Mouse (Mus musculus) ZHBTc4 (cell line): ENCODE measurements around the gene Elmo1.

Source experiments
- DNase-seq: peaks from one replicate; pipeline ENCODE4 v3.0.0-alpha.2; 2011; ENCODE audit warnings: low read depth, low spot score

The Elmo1 gene

DNA sequence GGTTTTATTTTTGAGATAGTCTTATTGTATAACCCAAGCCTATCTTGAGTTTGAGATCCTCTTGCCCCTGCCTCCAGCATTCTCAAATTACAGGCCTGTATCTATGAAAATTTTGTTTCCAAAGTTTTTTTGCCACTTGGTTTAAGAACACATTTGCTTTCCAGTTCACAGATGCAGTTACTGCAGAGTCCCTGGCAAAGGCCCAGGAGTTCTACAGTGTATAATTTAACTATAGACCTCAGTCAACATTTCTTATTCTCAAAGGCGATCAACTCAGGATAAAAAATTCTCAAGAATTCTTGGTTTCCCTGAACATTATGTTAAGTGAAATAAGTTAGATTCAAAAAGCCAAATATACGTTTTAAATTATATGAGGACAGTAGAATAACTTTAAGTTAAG, 115.3 kb downstream of the Elmo1 start:
- DNase-seq, result no peak

DNA sequence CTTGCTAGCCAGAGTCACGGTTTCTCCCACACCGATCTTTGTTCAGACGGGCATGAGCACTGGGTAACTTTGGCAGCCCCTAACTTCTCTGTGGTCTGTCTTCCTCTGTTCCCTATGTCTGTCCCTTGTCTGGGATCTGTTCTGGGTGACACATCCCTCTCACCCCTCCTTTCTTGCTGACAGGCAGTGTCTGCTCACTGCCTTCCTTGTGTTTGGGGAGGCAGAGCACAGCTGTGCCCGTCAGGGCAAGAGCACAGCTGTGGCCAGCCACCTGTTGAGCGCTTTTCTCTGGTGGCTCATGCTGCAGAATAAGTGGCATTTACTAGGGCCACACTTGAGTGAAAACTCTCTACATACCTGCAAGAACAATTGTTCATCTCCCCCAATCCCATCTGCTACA, 116.7 kb downstream of the Elmo1 start:
- no peak for DNase-seq

DNA sequence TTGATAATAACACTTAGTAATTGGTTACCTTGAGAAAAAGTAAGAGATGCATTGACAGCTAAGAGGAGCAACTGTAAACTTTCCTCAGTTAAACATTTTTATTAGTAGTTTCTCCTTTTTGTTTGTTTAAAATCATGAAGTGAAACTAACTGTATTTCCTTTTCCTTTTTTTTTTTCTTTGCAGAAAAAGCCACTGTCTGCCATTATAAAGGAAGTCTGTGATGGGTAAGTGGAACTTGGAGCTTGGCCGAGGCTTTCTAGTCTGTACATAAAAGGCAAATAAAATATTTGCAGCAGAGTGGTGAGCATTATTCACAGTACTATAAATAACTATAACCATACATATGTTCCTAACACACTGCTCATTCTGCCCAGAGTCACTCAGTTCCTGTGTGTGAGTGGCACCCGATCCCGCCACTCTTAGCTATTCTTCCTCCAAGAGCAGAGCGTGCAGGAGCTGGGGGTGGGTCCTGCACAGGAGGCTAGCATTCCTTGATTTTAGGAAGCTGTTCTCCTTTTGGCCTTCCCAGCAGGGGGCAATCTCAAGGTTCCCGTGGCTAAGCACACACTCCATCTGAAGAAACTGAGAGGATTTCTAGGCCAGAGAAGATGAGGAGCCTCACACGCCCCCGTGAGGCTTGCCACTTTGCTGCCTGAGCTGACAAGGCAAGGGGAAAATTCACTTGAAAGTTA, 117.7 kb downstream of the Elmo1 start:
- peak; percentile 80 for DNase-seq

DNA sequence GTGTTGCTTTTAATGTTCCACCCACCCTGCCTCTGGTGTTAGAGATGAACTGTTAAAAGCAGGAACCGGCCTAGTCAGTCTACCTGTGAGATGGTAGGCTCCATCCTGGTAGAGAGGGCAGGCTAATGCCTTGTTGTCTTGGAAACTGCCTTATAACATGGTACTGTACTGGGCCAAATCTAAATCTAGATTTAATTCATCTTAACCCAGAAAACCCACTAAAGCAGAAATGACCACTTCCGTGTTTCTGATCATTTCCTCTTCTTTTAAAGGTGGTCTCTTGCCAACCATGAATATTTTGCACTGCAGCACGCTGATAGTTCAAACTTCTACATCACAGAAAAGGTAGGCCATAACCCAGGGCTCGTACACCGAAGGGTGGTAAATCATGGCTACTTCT, 118.5 kb downstream of the Elmo1 start:
- DNase-seq, result no peak

DNA sequence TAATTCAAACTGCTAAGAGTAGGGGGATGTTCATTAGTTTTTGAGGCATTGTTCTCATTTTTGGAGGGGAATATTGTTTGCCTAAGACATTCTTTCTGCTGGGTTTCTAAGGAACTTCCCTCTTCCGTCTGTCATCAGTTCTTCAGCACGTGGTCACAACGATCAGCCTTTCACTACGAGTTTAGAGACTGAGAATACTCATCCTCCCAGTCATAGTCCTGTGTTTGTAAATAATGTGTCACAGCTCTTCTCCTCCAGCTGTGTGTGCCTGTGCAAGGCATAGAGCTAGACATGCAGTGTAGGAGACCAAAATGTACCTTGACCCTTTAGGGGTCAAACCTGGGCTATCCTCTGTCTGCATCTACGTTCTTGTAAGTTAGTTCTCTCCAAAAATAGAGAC, 121.4 kb downstream of the Elmo1 start:
- DNase-seq, result no peak

DNA sequence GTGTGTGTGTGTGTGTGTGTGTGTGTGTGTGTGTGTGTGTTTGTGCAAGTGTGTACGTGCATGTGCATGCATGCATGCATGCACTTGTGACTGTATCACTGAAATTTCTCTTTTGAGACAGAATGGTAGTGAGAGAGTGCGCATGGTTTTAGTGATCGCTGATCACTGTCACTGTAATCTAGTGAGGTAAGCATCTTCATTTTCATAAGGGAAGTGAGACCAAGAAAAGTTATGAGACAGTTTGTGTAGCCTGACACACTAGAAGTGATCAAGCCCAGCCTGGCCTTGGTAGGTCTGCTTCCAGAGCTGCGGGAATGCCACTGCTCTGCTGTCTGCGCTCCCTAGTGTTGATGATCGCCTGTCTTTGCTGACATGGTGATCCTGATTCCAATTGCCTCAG, 122.3 kb downstream of the Elmo1 start:
- no peak for DNase-seq

DNA sequence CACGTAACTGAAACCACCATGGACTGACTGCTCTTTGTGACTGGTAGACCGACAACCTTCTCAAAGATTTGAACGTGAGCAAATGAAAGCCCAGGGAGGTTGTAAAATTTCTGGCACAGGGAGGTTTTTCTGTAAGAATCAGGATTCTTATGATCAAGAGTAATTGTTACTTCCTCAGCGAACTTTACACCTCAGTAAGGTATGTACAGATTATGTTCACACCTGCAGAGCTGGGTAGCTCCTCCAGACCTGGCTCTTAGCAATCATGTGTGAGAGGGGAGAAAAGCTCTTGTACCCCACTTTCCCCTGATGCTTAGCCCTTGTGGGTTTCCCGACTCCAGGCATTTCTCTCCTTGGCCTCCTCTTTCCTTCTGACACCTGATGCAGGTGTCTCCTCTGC, 123.5 kb downstream of the Elmo1 start:
- no peak for DNase-seq

DNA sequence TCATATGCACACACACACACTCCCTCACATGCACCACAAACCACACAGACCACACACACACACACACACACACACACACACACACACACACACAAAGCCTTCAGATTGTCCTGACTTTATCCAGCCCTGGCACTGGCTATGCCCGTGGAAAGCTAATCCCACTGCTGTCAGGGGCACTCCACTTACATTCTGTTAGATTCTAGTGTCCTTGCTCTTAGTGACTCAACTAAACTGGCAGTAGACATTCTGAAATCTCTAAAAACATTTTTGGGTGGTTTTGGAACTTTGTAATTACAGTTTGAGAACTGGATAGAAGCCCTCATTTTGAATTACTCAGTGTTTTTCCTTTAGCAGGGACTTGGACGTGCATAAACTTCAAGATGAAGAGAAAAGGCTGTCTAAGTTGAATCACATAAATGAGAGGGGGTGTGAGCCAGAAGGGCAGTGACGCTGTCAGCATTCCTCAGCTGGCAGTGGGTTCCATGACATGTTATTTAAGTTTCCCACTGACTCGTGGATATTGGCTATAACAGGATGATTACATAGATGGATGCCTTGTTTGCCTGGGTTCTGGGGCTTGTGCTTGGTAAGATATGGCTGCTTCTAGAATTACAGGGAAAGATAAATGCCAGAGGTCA, 127.2 kb downstream of the Elmo1 start:
- no peak for DNase-seq

DNA sequence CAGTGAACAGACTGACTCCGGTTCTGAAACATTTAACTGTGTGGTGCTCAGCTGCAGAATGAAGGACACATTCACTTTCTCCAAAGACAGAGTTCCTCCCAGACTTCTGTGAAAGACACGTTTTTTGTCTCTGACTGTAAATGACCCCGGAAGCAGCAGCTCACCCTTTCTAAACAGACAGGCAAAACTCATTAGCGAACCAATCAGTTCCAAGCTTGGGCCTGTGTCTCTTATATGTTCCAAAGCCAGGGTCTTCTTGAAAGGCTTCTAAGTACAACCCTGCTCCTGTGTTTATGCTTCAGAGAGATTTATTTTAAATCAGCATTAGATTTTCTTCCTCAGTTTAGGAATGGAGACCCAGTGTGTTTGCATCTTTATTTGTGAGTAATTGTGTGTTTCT, 127.7 kb downstream of the Elmo1 start:
- no peak for DNase-seq

DNA sequence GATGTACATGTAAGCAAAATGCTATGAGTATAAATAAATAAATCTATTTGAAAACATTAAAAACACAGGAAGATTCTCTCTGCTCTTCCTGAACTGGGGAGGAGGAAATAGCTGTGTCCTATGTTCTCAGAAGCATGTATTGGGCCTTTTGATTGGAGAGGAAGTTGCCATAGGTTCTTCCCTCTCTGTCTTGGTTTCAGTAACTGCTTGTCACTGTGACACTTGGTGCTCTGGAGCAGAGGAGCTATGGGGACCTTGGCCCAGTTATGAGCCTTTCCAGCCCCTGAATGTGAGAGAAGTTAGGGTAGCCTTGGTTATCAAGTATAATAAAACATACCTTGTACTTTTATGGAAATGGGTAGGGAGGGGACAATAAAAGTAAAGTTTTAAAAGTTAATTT, 130.0 kb downstream of the Elmo1 start:
- DNase-seq, result no peak

DNA sequence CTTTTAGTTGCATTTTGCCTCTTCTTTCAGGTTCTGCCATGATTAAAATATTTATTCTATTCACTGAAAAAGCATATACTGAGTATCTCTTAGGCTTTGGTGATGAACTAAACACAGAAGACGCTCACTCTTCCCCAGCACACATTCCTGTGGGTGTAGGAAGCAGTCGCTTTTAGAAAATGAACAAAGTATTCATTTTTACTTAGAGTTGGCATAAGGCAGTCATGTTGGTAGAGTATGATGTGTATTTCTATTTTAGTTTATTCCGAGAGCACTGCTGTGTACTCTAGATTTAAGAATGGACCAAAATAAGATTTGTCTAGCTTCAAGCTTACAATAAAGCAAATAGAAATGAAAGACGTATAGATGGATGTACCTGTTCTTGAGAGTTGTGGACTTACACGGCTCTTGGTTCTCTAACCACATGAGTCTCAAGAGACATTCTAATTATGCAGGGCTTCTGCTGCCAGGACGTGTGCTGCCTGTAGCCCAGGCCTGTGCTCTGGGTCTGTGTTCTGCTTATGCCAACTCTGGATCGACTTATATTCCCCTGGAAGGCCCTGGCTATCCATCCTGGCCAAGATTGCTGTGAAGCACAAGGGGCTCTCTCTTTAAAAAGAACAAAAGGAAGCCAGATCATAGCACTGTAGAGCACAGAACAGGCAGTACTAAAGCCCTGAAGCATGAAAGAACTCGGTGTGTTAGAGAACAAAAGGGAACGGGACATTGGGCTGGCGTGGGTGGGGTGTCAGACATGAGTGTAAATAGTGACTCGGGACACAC, 137.7 kb downstream of the Elmo1 start:
- no peak for DNase-seq

DNA sequence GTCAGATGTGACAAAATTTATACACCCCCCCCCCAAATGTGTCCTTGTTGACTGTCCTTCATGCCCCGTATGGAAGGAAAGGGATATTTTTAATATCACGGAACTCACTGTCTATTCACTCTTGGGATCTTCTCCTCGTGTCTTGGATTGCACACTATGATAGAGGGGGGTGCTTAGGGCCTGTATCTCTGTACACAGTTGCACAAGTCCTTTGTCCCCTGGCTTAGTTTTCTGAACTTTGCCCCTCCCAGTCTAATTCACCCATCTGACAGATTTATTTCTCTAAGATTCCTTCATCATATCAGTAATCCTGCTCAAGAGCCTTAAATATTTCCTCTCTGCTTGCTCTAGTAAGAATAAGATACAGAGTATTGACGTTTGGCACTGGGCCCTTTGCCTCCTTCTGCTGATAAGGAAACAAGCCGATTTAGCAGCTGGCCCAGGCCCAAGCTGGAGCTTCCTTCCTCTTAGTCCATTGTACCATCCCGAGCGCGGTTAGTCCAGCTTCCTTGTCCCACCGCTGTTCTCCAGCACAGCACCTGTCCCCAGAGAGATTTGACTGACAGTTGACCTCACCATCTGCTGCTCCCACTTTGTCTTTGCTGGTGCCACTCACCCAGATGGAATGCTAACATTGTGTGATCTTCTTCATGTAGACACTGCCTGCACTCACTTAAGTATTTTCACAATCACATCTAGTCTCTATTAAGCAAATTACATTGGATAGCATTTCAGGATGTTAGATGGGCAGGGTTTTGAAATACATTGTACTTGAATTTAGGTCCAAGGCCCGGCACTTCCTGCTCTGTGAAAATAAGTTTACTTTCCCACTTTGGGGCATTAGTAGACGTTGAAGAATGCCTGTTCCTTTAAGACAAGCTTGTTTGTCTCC, 141.7 kb downstream of the Elmo1 start:
- no peak for DNase-seq

DNA sequence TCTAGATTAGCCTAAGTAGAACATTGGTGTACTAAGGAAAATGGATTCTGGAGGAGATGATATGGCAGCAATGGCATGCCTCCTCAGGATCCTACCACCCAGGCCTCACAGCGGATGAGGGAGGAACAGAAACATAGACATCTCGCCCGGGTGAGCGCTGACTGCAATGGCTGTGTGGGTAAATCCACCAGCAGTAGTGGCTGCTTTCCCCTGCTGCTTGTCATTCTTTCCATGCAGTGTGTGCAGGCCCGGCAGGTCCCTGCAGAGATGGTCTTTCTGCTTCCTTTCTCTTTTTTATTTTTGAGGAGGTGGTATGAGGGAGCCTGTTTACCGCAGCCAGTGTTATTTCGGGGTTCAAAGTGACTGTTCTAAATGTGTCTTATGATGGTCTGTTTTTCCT, 143.3 kb downstream of the Elmo1 start:
- no peak for DNase-seq

DNA sequence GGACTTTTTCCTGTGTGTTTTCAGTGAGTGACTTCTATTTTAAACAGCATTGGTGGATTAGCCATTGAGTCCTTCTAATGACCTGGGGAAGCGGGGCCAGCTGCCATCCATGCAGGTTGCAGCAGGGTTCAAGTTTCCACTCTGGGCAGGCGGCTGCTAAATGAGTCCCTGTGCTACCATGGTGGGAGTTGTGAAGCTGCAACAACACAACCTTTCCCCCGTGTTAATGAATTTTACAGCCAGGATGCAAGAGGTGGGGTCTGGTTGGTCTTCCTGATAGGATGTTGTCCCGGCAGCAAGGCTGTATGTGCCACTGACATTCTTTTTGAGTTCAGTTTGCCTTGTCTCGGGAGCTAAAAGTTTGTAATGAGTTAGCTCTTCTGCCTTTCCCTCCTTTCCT, 147.2 kb downstream of the Elmo1 start:
- no peak for DNase-seq

DNA sequence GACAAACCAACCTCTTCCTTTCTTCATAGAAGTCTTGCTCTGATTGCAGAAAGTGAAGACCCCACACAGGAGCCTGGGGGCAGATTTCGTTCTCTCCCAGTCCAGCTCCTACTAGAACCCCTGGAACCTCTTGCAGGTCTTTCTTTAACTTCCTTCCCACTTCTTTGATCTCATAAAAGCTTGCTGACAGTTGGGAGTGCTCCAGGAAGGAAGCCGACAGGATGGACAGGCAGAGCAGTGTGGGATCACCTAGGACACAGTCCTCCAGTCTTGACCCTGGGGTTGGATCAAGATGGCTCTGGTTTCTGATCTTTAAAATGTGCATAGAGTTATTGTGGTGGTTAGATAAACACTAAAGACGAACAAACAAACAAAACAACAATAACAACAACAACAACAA, 147.8 kb downstream of the Elmo1 start:
- DNase-seq, result no peak

DNA sequence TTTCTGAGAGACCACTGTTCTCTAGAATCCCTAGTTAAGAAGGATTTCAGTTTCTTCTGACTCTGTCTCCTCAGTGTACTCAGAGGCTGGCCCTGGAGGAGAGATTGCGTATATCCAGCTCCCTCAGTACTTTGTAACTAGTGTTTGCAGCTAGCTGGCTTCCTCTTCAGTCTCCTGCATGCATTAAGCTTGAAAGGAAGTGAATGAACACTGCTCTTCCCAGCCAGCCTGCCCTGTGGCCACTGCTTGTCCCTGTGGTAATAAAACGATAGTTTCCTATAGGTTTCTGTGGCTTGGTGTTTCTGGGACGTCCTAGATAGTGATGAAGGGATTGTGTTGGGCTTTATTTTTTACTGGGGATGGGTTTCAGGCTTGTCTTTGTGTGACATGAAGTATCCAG, 148.3 kb downstream of the Elmo1 start:
- DNase-seq, result no peak

DNA sequence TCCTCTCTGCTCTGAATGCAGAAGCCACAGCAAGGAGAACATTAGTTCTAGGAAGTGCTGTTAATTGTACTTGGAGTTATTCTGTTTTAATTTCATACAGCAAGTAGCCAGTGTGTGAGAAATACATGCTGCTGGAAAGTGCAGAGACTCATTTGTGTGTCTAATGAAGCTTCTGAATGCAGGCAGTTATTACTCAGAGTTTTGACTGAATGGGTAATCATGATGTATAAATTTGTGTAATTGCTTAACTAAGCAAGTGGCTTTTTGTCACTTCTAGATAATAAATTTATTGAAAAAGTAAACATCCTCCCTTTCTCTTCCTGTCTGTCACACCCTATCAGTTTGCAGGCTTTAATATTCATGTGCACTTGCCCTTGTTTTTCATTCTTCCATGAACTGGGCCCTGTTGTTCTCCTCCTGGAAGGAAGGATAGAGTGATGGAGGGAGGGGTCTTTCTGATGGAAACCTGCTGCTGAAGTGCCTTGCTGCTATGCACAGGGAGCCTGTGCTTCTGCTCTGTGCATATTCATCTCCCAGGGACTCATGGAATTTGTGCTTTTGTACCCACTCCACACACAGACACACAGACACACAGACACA, 159.8 kb downstream of the Elmo1 start:
- DNase-seq, result no peak

DNA sequence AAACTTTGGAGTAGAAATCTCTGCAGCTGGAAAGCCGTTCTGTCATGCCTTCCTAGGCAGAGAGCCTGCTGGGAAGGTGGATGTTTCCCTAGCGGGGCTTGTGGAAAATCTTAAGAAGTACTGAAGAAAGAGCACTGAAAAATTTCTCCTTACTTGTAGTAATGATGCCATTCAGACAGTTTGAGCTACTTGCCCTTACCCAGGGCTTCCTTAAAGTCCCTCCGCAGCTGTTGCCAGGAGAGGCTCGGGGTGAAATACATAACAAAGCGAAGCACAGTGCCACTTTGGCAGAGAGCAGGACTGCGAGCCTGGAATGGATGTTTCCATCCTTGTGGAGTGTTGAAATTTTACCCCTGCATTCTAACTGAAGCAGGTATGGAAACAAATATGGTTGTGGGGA, 164.5 kb downstream of the Elmo1 start:
- DNase-seq, result no peak

DNA sequence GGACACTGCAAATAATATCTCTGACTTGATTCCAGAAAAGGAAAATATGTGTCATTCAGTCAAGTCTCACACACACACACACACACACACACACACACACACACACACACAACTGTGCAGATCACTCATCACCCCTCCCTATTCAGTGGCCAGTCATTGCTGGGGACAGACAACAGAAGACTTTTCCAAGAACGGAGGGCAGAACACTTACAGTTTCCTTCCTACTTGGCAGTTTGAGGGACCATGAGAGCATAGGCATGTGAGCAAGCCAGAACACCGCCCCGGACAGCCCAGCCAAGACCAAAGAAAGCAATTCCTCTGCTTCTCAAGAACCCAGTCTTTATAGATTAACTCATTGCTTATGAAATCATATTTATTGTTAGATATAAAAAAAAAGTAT, 165.0 kb downstream of the Elmo1 start:
- DNase-seq, result no peak

DNA sequence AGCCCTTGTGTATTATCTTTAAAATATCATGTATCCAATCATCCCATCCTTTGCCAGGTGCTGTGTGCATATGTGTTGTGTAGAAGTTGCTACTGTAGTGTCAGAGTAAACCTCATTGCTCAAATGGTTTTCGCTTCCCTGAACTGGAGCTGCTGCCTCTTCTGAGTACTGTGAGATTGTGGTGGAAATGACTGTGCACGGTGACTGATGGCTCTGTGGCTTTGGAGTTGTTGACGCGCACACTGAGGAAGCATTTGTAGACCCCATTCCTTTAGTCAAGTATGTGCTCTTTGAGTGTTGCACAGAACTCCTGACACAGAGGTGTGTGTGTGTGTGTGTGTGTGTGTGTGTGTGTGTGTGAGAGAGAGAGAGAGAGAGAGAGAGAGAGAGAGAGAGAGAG, 166.2 kb downstream of the Elmo1 start:
- no peak for DNase-seq
